Mouse (Mus musculus) embryonic facial prominence, embryonic 14.5 days (tissue): ENCODE results near the gene Oit3. TPM values are rescaled to one million over a fixed set of nuclear protein-coding genes. Genes with fewer than 3 reads are reported as not detected.

Source experiments
- ATAC-seq: fragments of 200-750 bp; cut with Nextera tagmentation; 2 replicates; pipeline ENCODE4 v1.8.0; 2017; ENCODE audit warnings: low read depth, moderate number of reproducible peaks, moderate TSS enrichment
- DNase-seq: peaks from one replicate; pipeline ENCODE4 v3.0.0-alpha.2; 2015; ENCODE audit warnings: low spot score
- H3K27ac ChIP-seq: fragments of 300-500 bp; sonication (generic); replicated peaks from 2 replicates; pipeline ENCODE4 v1.5.1; 2014; ENCODE audit warnings: low read depth, mild to moderate bottlenecking, low read length, moderate library complexity
- H3K27me3 ChIP-seq: fragments of 300-500 bp; sonication (generic); replicated peaks from 2 replicates; pipeline ENCODE4 v1.6.1; 2014; ENCODE audit warnings: low read length; ENCODE audit not compliant: control insufficient read depth, insufficient read depth
- H3K36me3 ChIP-seq: fragments of 300-500 bp; sonication (generic); 2 replicates; pipeline ENCODE4 v1.6.1; 2014; ENCODE audit warnings: low read length, mixed read lengths; ENCODE audit not compliant: control insufficient read depth, insufficient read depth
- H3K4me1 ChIP-seq: fragments of 300-500 bp; sonication (generic); 2 replicates; pipeline ENCODE4 v1.6.1; 2014; ENCODE audit warnings: antibody characterized with exemption, low read length; ENCODE audit not compliant: control insufficient read depth, insufficient read depth
- H3K4me2 ChIP-seq: fragments of 300-500 bp; sonication (generic); 2 replicates; pipeline ENCODE4 v1.6.1; 2014; ENCODE audit warnings: low read depth, mild to moderate bottlenecking, low read length, moderate library complexity, mixed read lengths
- H3K4me3 ChIP-seq: fragments of 300-500 bp; sonication (generic); 2 replicates; pipeline ENCODE4 v1.5.1; 2014; ENCODE audit warnings: low read depth, mild to moderate bottlenecking, low read length
- H3K9ac ChIP-seq: fragments of 300-500 bp; sonication (generic); 2 replicates; pipeline ENCODE4 v1.6.1; 2014; ENCODE audit warnings: low read depth, mild to moderate bottlenecking, low read length, moderate library complexity, mixed read lengths
- H3K9me3 ChIP-seq: fragments of 300-500 bp; sonication (generic); 2 replicates; pipeline ENCODE4 v1.6.1; 2016; ENCODE audit warnings: low read length; ENCODE audit not compliant: control insufficient read depth
- WGBS: fragments of 180-500 bp; shearing (Covaris S2); extraction: QIAGEN DNeasy Blood & Tissue Kit; methylation state at CpG from one replicate; pipeline ENCODE4 v1.1.7; 2014; 5-methylcytosine and 5-hydroxymethylcytosine counted together
- polyA plus RNA-seq: library from polyadenylated mRNA; unstranded; fragments of >200 nt; fragmentation: Nextera tagmentation; extraction: Ambion mirVana; gene quantifications from 2 replicates; pipeline ENCODE4 v1.2.1, GENCODE M21; 2014

Oit3 gene
- polyA plus RNA-seq, 1 experiment from 2014 or later, result 0.70 TPM

GRCm38 (mm10) chr10:59465546-59465945, 24.0 kb upstream of the Oit3 start:
- H3K9ac ChIP-seq, result no peak overlapping the region
- H3K4me2 ChIP-seq, result no peak overlapping the region
- H3K27ac ChIP-seq, result no peak overlapping the region
- ATAC-seq (no peak), DNase-seq (no peak)
- H3K4me1 ChIP-seq, result no peaks in the 10 kb centered on the region; the same call in 1 of the 2 replicates
- H3K9me3 ChIP-seq, result no peaks in the 10 kb centered on the region
- 75% methylated on average over 3 of the region's 3 CpGs for WGBS
- no peaks in the 10 kb centered on the region for H3K27me3 ChIP-seq
- H3K36me3 ChIP-seq, result peaks cover 3% of the 10 kb centered on the region; the same call in 1 of the 2 replicates
- H3K4me3 ChIP-seq, result no peak overlapping the region

- no peaks in the 10 kb centered on the region; the same call in 1 of the 2 replicates for H3K4me1 ChIP-seq
- no peak overlapping the region for H3K9ac ChIP-seq
- no peaks in the 10 kb centered on the region for H3K9me3 ChIP-seq
- whole genome bisulfite sequencing, result 65% methylated on average over 6 of the region's 6 CpGs
- no peak overlapping the region for H3K4me2 ChIP-seq
- peaks cover 1% of the 10 kb centered on the region; the same call in 1 of the 2 replicates for H3K36me3 ChIP-seq
- no peaks in the 10 kb centered on the region for H3K27me3 ChIP-seq
- peak overlapping the region; percentile 59; the same call in 1 of the 2 replicates for H3K27ac ChIP-seq
- ATAC-seq, result 0 out of 2 replicates have a peak, but pooled peaks have one; percentile 41
- peak; percentile 45 for DNase-seq
- H3K4me3 ChIP-seq, result no peak overlapping the region
Measured at GRCm38 (mm10) chr10:59462307-59462706, 20.7 kb upstream of the Oit3 start.

GRCm38 (mm10) chr10:59459767-59460166, 18.2 kb upstream of the Oit3 start:
- 0 out of 2 replicates have a peak, but pooled peaks cover 5% of the 10 kb centered on the region for H3K36me3 ChIP-seq
- 88% methylated on average over 12 of the region's 12 CpGs for WGBS
- no peaks in the 10 kb centered on the region for H3K27me3 ChIP-seq
- DNase-seq (no peak), ATAC-seq (no peak)
- no peak overlapping the region for H3K9ac ChIP-seq
- H3K4me1 ChIP-seq, result no peaks in the 10 kb centered on the region
- no peaks in the 10 kb centered on the region for H3K9me3 ChIP-seq
- no peak overlapping the region for H3K4me3 ChIP-seq
- H3K27ac ChIP-seq, result no peak overlapping the region
- H3K4me2 ChIP-seq, result no peak overlapping the region

GRCm38 (mm10) chr10:59454631-59455030, 13.1 kb upstream of the Oit3 start:
- 97% methylated on average over 15 of the region's 15 CpGs for WGBS
- no peak for DNase-seq
- peaks cover 13% of the 10 kb centered on the region for H3K36me3 ChIP-seq
- no peak for ATAC-seq
- no peak overlapping the region for H3K9ac ChIP-seq
- H3K4me2 ChIP-seq, result no peak overlapping the region
- no peaks in the 10 kb centered on the region for H3K4me1 ChIP-seq
- no peak overlapping the region for H3K27ac ChIP-seq
- no peaks in the 10 kb centered on the region for H3K27me3 ChIP-seq
- H3K9me3 ChIP-seq, result no peaks in the 10 kb centered on the region
- H3K4me3 ChIP-seq, result no peak overlapping the region

GRCm38 (mm10) chr10:59451839-59452238, 10.3 kb upstream of the Oit3 start:
- Histone ChIP-seq H3K27ac (no peak overlapping the region), H3K27me3 (no peaks in the 10 kb centered on the region), H3K4me3 (no peak overlapping the region), H3K4me2 (no peak overlapping the region), H3K36me3 (peaks cover 26% of the 10 kb centered on the region), H3K9me3 (no peaks in the 10 kb centered on the region), H3K9ac (no peak overlapping the region), H3K4me1 (no peaks in the 10 kb centered on the region)
- ATAC-seq, result 0 out of 2 replicates have a peak, but pooled peaks have one; percentile 55
- 54% methylated on average over 5 of the region's 5 CpGs for WGBS
- peak; percentile 73 for DNase-seq

- WGBS, result 71% methylated on average over 9 of the region's 9 CpGs
Measured at GRCm38 (mm10) chr10:59447546-59447945, 6.0 kb upstream of the Oit3 start.

GRCm38 (mm10) chr10:59446911-59447437, 5.4 kb upstream of the Oit3 start:
- no peak overlapping the region for H3K4me3 ChIP-seq
- ATAC-seq, result no peak
- H3K36me3 ChIP-seq, result peaks cover 21% of the 10 kb centered on the region
- no peaks in the 10 kb centered on the region for H3K9me3 ChIP-seq
- no peak overlapping the region for H3K27ac ChIP-seq
- 82% methylated on average over 10 of the region's 10 CpGs for WGBS
- no peak for DNase-seq
- no peak overlapping the region for H3K4me2 ChIP-seq
- no peak overlapping the region; the same call in 1 of the 2 replicates for H3K9ac ChIP-seq
- H3K4me1 ChIP-seq, result no peaks in the 10 kb centered on the region
- no peaks in the 10 kb centered on the region for H3K27me3 ChIP-seq

More at GRCm38 (mm10) chr10:59447546-59447945, 6.0 kb upstream of the Oit3 start:
- H3K27me3 ChIP-seq, result no peaks in the 10 kb centered on the region
- DNase-seq, result no peak
- no peaks in the 10 kb centered on the region for H3K9me3 ChIP-seq
- no peak overlapping the region for H3K4me3 ChIP-seq
- H3K9ac ChIP-seq, result no peak overlapping the region
- H3K4me2 ChIP-seq, result no peak overlapping the region
- H3K4me1 ChIP-seq, result no peaks in the 10 kb centered on the region
- H3K36me3 ChIP-seq, result peaks cover 21% of the 10 kb centered on the region
- no peak for ATAC-seq
- no peak overlapping the region for H3K27ac ChIP-seq

- WGBS, result 47% methylated on average over 8 of the region's 8 CpGs
- no peak overlapping the region for H3K4me3 ChIP-seq
- no peaks in the 10 kb centered on the region for H3K9me3 ChIP-seq
- peaks cover 13% of the 10 kb centered on the region for H3K36me3 ChIP-seq
- DNase-seq (no peak), ATAC-seq (no peak)
- no peak overlapping the region for H3K4me2 ChIP-seq
- H3K27ac ChIP-seq, result no peak overlapping the region
- H3K9ac ChIP-seq, result no peak overlapping the region
- no peaks in the 10 kb centered on the region for H3K27me3 ChIP-seq
- H3K4me1 ChIP-seq, result peaks cover 8% of the 10 kb centered on the region
Measured at GRCm38 (mm10) chr10:59444635-59445034, 3.1 kb upstream of the Oit3 start.

GRCm38 (mm10) chr10:59444106-59444505, 2.5 kb upstream of the Oit3 start:
- H3K9me3 ChIP-seq, result no peaks in the 10 kb centered on the region
- H3K4me3 ChIP-seq, result no peak overlapping the region
- WGBS, result 87% methylated on average over 3 of the region's 3 CpGs
- ATAC-seq (no peak), DNase-seq (no peak)
- no peak overlapping the region for H3K27ac ChIP-seq
- peaks cover 14% of the 10 kb centered on the region for H3K4me1 ChIP-seq
- no peaks in the 10 kb centered on the region for H3K27me3 ChIP-seq
- no peak overlapping the region for H3K9ac ChIP-seq
- no peak overlapping the region for H3K4me2 ChIP-seq
- H3K36me3 ChIP-seq, result peaks cover 9% of the 10 kb centered on the region; the same call in 1 of the 2 replicates
